Mouse (Mus musculus) right cerebral cortex, postnatal 36 days (tissue): ENCODE measurements at regions not wholly inside any gene's neighbourhood (a gene's known extent, or its start where the extent isn't known, plus 50 kb on each side); places are given as distances from the start of the nearest gene placed in this dataset.
"Not testable (repeated sequence)": the region's sequence is repeated elsewhere in the genome, so short reads cannot be mapped to it uniquely, and the experiment has no call there.

ENCODE experiments used
- DNase-seq, 2 experiments: peaks; one replicate each; pipeline ENCODE4 v3.0.0; 2022; ENCODE audit warnings: low spot score in 2 of 2, mixed read lengths in 1 of 2

- no peak for DNase-seq
These were observed 158.8 kb upstream of the Olfr1507 start for GRCm38 (mm10) chr14:52654355-52654754.

GRCm38 (mm10) chr14:52638179-52638578 lies 142.6 kb upstream of the Olfr1507 start:
- no peak for DNase-seq

- DNase-seq: no peak
These were observed 126.6 kb upstream of the Olfr1507 start for GRCm38 (mm10) chr14:52622184-52622583.

GRCm38 (mm10) chr14:52580319-52580718 lies 84.8 kb upstream of the Olfr1507 start:
- DNase-seq: no peak

GRCm38 (mm10) chr14:52566920-52567319 lies 71.4 kb upstream of the Olfr1507 start:
- no peak for DNase-seq

DNA sequence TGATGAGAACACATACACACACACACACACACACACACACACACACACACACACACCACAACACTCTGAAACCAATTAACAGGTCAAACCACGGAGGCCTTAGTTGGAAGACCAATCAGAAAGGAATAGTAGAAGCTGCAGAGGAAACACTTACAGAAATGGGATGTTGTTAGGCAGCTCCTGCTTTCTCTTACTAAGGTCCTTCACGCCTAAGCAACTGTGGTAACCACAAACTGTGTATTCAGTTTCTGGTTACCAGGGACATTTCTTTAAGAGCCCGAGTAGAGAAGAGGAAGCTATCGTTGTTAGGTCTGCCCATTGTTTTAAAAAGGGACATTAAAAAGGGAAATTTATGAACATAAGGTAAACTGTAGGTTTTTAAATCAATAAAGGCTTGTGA lies 70.1 kb upstream of the Olfr1507 start:
- no peak for DNase-seq

DNA sequence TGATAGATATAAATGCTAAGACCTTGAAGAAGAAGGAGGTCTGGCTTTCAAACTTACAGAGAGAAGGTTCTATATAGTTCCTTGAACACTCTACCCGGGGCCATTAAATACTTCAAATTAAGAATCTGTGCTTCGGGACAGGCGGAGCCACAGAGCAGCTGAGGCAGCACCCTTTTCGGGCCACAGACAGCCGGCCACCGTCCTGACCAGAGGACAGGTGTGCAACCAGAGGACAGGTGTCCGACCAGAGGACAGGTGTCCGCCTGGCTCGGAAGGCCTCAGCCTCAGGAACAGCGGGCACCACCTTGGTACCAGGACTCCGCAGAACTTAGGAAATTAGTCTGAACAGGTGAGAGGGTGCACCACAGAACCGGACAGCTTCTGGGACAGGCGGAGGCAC lies 60.8 kb upstream of the Olfr1507 start:
- not testable (repeated sequence) for DNase-seq

DNA sequence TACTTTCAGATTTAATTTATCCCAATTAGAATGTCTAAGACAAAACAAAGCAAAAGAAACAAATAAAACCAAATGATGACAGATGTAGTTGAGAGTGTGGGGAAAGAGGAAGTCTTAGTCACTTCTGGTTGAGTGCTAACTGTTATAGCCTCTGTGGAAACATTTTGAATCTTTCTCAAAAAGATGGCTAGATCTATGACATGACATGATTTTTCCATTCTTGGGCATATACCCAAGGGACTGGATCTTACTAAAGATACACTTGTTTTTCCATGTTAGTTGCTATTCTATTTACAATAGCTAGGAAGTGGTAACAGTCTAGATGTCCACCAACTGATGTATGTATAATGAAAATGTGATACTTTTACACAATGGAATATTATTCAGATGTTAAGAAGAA lies 57.9 kb upstream of the Olfr1507 start:
- DNase-seq: no peak

DNA sequence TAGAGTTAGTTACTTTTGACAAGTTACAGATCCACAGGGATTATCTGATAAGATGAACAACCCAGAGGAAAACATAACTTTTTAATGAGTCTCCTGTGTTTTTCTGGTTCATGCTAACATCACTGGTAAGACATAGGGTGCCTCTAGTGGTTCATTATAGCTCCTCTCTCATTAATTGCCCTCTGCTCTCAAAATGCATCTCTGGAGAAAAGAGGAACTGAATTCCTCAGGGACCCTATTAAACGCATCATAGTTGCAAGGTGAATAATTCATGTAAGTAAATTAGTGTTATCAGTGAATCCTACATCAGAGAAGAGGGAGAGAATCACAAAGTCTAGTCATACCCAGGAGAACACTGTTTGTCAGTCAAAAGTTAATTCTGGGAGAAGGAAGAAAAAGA lies 52.4 kb upstream of the Olfr1507 start:
- no peak for DNase-seq
